Mouse (Mus musculus) limb, embryonic 10.5 days (tissue): Measurements from ENCODE around the gene Olfr1442. TPM values are rescaled to one million over a fixed set of nuclear protein-coding genes. Genes with fewer than 3 reads are reported as not detected.
"Not testable (repeated sequence)": the region's sequence is repeated elsewhere in the genome, so short reads cannot be mapped to it uniquely, and the experiment has no call there.

Experiments used
- DNase-seq: peaks from one replicate; pipeline ENCODE4 v3.0.0-alpha.2; 2017; ENCODE audit warnings: low spot score
- H3K27ac ChIP-seq: fragments of 300-500 bp; sonication (generic); 2 replicates; pipeline ENCODE4 v1.5.1; 2016; ENCODE audit warnings: mild to moderate bottlenecking
- H3K27me3 ChIP-seq: fragments of 300-500 bp; sonication (generic); 2 replicates; pipeline ENCODE4 v1.6.1; 2016; ENCODE audit warnings: low read depth, mild to moderate bottlenecking; ENCODE audit not compliant: poor library complexity, severe bottlenecking
- H3K36me3 ChIP-seq: fragments of 300-500 bp; sonication (generic); 2 replicates; pipeline ENCODE4 v1.6.1; 2016; ENCODE audit warnings: mild to moderate bottlenecking, moderate library complexity
- H3K4me1 ChIP-seq: fragments of 300-500 bp; sonication (generic); 2 replicates; pipeline ENCODE4 v1.6.1; 2016
- H3K4me3 ChIP-seq: fragments of 300-500 bp; sonication (generic); 2 replicates; pipeline ENCODE4 v1.5.1; 2016; ENCODE audit warnings: mild to moderate bottlenecking, moderate library complexity
- H3K9me3 ChIP-seq: fragments of 300-500 bp; sonication (generic); replicated peaks from 2 replicates; pipeline ENCODE4 v1.6.1; 2016; ENCODE audit warnings: mild to moderate bottlenecking
- WGBS: fragments of 180-500 bp; shearing (Covaris S2); methylation state at CpG from one replicate; pipeline ENCODE4 v1.1.7; 2016; 5-methylcytosine and 5-hydroxymethylcytosine counted together
- polyA plus RNA-seq: library from polyadenylated mRNA; unstranded; fragments of >200 nt; fragmentation: Nextera tagmentation; extraction: Ambion mirVana; gene quantifications from 2 replicates; pipeline ENCODE4 v1.2.1, GENCODE M21; 2016

Olfr1442 gene
- polyA plus RNA-seq, 1 experiment from 2014 or later = not detected

DNA sequence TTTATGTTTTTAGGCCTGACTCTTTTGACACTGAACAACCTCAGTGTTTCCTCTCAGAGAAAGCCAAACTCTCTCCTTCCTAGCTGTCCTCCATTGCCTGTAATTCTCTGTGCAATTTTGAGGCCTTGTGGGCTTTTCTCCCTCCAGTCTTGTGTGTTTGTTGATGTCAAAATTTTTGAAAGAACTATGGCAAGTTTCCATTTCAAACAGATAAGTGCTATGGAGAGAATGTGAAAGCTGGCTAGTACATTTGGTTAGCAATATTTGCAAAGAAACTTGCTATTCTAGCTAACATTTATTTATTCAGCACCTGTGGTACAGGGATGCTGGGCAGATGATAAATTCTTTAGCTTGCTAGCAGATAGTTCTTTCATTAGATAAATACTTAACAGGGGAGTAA is 26.0 kb downstream of the Olfr1442 start:
- Histone ChIP-seq H3K4me1 (no peaks in the 10 kb centered on the region), H3K27ac (no peak overlapping the region), H3K9me3 (no peaks in the 10 kb centered on the region), H3K36me3 (no peaks in the 10 kb centered on the region), H3K27me3 (no peaks in the 10 kb centered on the region), H3K4me3 (no peak overlapping the region)
- no peak for DNase-seq

- 85% methylated on average over 2 of the region's 2 CpGs for WGBS
These were observed 38.2 kb downstream of the Olfr1442 start for GRCm38 (mm10) chr19:12708458-12708857.

GRCm38 (mm10) chr19:12708986-12709385 is 38.7 kb downstream of the Olfr1442 start:
- no peaks in the 10 kb centered on the region for H3K4me1 ChIP-seq
- H3K36me3 ChIP-seq = no peaks in the 10 kb centered on the region
- no peak for DNase-seq
- no peaks in the 10 kb centered on the region for H3K9me3 ChIP-seq
- no peaks in the 10 kb centered on the region for H3K27me3 ChIP-seq
- H3K4me3 ChIP-seq = no peak overlapping the region
- no peak overlapping the region for H3K27ac ChIP-seq

More at GRCm38 (mm10) chr19:12708458-12708857, 38.2 kb downstream of the Olfr1442 start:
- no peaks in the 10 kb centered on the region for H3K4me1 ChIP-seq
- no peaks in the 10 kb centered on the region for H3K9me3 ChIP-seq
- H3K27me3 ChIP-seq = no peaks in the 10 kb centered on the region
- no peaks in the 10 kb centered on the region for H3K36me3 ChIP-seq
- no peak overlapping the region for H3K4me3 ChIP-seq
- no peak overlapping the region for H3K27ac ChIP-seq
- no peak for DNase-seq

GRCm38 (mm10) chr19:12719189-12719588 is 49.0 kb downstream of the Olfr1442 start:
- Histone ChIP-seq H3K9me3 (no peaks in the 10 kb centered on the region), H3K27me3 (no peaks in the 10 kb centered on the region), H3K4me1 (no peaks in the 10 kb centered on the region), H3K27ac (no peak overlapping the region), H3K4me3 (no peak overlapping the region), H3K36me3 (no peaks in the 10 kb centered on the region)
- 82% methylated on average over 6 of the region's 6 CpGs for WGBS
- no peak for DNase-seq

GRCm38 (mm10) chr19:12720463-12720862 is 50.2 kb downstream of the Olfr1442 start:
- Histone ChIP-seq H3K4me1 (no peaks in the 10 kb centered on the region), H3K36me3 (no peaks in the 10 kb centered on the region), H3K27me3 (no peaks in the 10 kb centered on the region), H3K4me3 (no peak overlapping the region), H3K9me3 (no peaks in the 10 kb centered on the region), H3K27ac (no peak overlapping the region)
- no peak for DNase-seq
- WGBS = 71% methylated on average over 2 of the region's 2 CpGs

- not testable (repeated sequence) for H3K4me1 ChIP-seq, H3K36me3 ChIP-seq, H3K4me3 ChIP-seq, DNase-seq, H3K9me3 ChIP-seq, H3K27ac ChIP-seq, H3K27me3 ChIP-seq
- WGBS = 89% methylated on average over 5 of the region's 5 CpGs
These were observed 50.7 kb downstream of the Olfr1442 start for GRCm38 (mm10) chr19:12720919-12721318.

- H3K4me1 ChIP-seq, H3K36me3 ChIP-seq, H3K27ac ChIP-seq, DNase-seq, H3K9me3 ChIP-seq, H3K27me3 ChIP-seq, H3K4me3 ChIP-seq: not testable (repeated sequence)
- WGBS = 93% methylated on average over 7 of the region's 7 CpGs
These were observed 51.4 kb downstream of the Olfr1442 start for GRCm38 (mm10) chr19:12721596-12721995.

GRCm38 (mm10) chr19:12722308-12722707 is 52.1 kb downstream of the Olfr1442 start:
- H3K9me3 ChIP-seq = no peaks in the 10 kb centered on the region
- no peaks in the 10 kb centered on the region for H3K4me1 ChIP-seq
- H3K4me3 ChIP-seq = no peak overlapping the region
- no peak for DNase-seq
- 72% methylated on average over 3 of the region's 3 CpGs for WGBS
- H3K27me3 ChIP-seq = no peaks in the 10 kb centered on the region
- no peak overlapping the region for H3K27ac ChIP-seq
- no peaks in the 10 kb centered on the region for H3K36me3 ChIP-seq

DNA sequence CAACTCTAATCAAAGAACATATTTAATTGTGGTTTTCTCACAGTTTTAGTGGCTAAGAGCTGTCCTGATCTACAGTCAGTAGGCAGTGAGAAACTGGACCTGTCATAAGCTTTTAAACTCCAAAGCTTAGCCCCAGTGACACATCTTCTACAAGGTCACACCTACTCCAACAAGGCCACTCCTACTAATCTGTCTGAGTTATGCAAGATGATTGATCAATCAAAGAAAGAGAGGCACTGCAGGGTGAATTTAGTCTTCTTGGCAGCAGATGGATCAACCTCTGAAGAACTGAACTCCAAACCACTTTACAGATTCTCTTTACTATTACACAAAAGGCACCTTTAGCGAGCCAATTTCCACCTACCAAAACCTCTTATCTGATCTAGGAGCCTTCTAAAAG is 55.6 kb downstream of the Olfr1442 start:
- WGBS = 89% methylated on average over 1 of the region's 1 CpGs
- DNase-seq = no peak
- H3K27me3 ChIP-seq = no peaks in the 10 kb centered on the region
- H3K27ac ChIP-seq = no peak overlapping the region
- H3K9me3 ChIP-seq = no peaks in the 10 kb centered on the region
- H3K36me3 ChIP-seq = no peaks in the 10 kb centered on the region
- no peak overlapping the region for H3K4me3 ChIP-seq
- no peaks in the 10 kb centered on the region for H3K4me1 ChIP-seq

Other genes with a start within 250 kb of the Olfr1442 start
- gene Pfpl, start 242.5 kb upstream of the Olfr1442 start, polyA plus RNA-seq = not detected in 2 replicates
- gene Mpeg1, start 209.7 kb upstream of the Olfr1442 start, polyA plus RNA-seq = 0.05 and 0.08 TPM in 2 replicates
- 1.8 and 2.3 TPM in 2 replicates for gene Dtx4, start 169.0 kb upstream of the Olfr1442 start, polyA plus RNA-seq
- 11.5 and 15.4 TPM in 2 replicates for gene Fam111a, start 124.7 kb upstream of the Olfr1442 start, polyA plus RNA-seq
- not detected in 2 replicates for gene Gm4952, start 70.5 kb upstream of the Olfr1442 start, polyA plus RNA-seq
- gene Glyat, start 37.1 kb upstream of the Olfr1442 start, polyA plus RNA-seq = not detected in 2 replicates
- not detected in 2 replicates for gene Olfr1443, start 7.7 kb downstream of the Olfr1442 start, polyA plus RNA-seq
- gene Keg1, start 25.3 kb downstream of the Olfr1442 start, polyA plus RNA-seq = not detected in 2 replicates
- 1.8 and 2.2 TPM in 2 replicates for gene Cntf, start 95.2 kb downstream of the Olfr1442 start, polyA plus RNA-seq
- gene Zfp91, start 125.7 kb downstream of the Olfr1442 start, polyA plus RNA-seq = 11.0 and 13.5 TPM in 2 replicates
- gene Lpxn, start 125.8 kb downstream of the Olfr1442 start, polyA plus RNA-seq = 0.68 and 0.78 TPM in 2 replicates
- gene Gm5244, start 176.2 kb downstream of the Olfr1442 start, polyA plus RNA-seq = not detected in 2 replicates
- not detected in 2 replicates for gene Olfr1444, start 186.8 kb downstream of the Olfr1442 start, polyA plus RNA-seq
- gene Olfr1445, start 213.4 kb downstream of the Olfr1442 start, polyA plus RNA-seq = not detected in 2 replicates
- gene Olfr1446, start 223.1 kb downstream of the Olfr1442 start, polyA plus RNA-seq = not detected in 2 replicates
- not detected in 2 replicates for gene Olfr1447, start 233.3 kb downstream of the Olfr1442 start, polyA plus RNA-seq